Mouse (Mus musculus) liver, adult 2 months (tissue): ENCODE data around the gene Serpinb6b. TPM values are rescaled to one million over a fixed set of nuclear protein-coding genes. Genes with fewer than 3 reads are reported as not detected.
"Not testable (repeated sequence)": the region's sequence is repeated elsewhere in the genome, so short reads cannot be mapped to it uniquely, and the experiment has no call there.

Source experiments
- DNase-seq: peaks from one replicate; pipeline ENCODE4 v3.0.0-alpha.2; 2011; ENCODE audit warnings: low read depth, low spot score; ENCODE audit errors: extremely low read depth
- H3K27ac ChIP-seq: fragments of 200-500 bp; replicated peaks from 2 replicates; pipeline ENCODE4 v1.5.1; 2012; ENCODE audit warnings: low read depth, mild to moderate bottlenecking, control low read depth, inconsistent platforms, low read length; ENCODE audit not compliant: insufficient read depth
- H3K27me3 ChIP-seq: fragments of 200-500 bp; 2 replicates; pipeline ENCODE4 v1.6.1; 2012; ENCODE audit warnings: mild to moderate bottlenecking, moderate library complexity, low read length, inconsistent platforms; ENCODE audit not compliant: control insufficient read depth, insufficient read depth
- H3K36me3 ChIP-seq: fragments of 200-500 bp; 2 replicates; pipeline ENCODE4 v1.6.1; 2012; ENCODE audit warnings: low read length, inconsistent platforms; ENCODE audit not compliant: control insufficient read depth, insufficient read depth
- H3K4me1 ChIP-seq: fragments of 200-500 bp; 2 replicates; pipeline ENCODE4 v1.6.1; 2011; ENCODE audit warnings: low read length; ENCODE audit not compliant: control insufficient read depth, insufficient read depth
- H3K4me3 ChIP-seq: fragments of 200-500 bp; 2 replicates; pipeline ENCODE4 v1.5.1; 2011; ENCODE audit warnings: low read depth, mild to moderate bottlenecking, control low read depth, low read length, moderate library complexity; ENCODE audit not compliant: insufficient read depth
- H3K79me2 ChIP-seq: fragments of 200-500 bp; 2 replicates; pipeline ENCODE4 v1.6.1; 2012; ENCODE audit warnings: inconsistent platforms, mild to moderate bottlenecking, low read length, moderate library complexity; ENCODE audit not compliant: control insufficient read depth, insufficient read depth
- H3K9ac ChIP-seq: fragments of 200-500 bp; 2 replicates; pipeline ENCODE4 v1.6.1; 2012; ENCODE audit warnings: low read depth, mild to moderate bottlenecking, control low read depth, inconsistent platforms, low read length
- CTCF ChIP-seq: fragments of 200-500 bp; IDR thresholded peaks from 2 replicates; pipeline ENCODE4 v1.5.1; 2011; ENCODE audit warnings: low read depth, low read length, control low read depth
- POLR2A ChIP-seq: fragments of 200-500 bp; IDR thresholded peaks from 2 replicates; pipeline ENCODE4 v1.6.1; 2011; ENCODE audit warnings: low read length, control low read depth; ENCODE audit not compliant: insufficient read depth; ENCODE audit errors: extremely low read depth
- WGBS: fragments of 180-500 bp; shearing (Covaris S2); methylation state at CpG from one replicate; pipeline ENCODE4 v1.1.7; 2018; 5-methylcytosine and 5-hydroxymethylcytosine counted together
- polyA plus RNA-seq: library from polyadenylated mRNA; depleted of rRNA; stranded (reverse); fragments of >200 nt; gene quantifications from 2 replicates; pipeline ENCODE4 v1.2.3, GENCODE M21; 2012
- total RNA-seq: library from RNA; depleted of rRNA; stranded (reverse); fragments of >200 nt; gene quantifications from 2 replicates; pipeline ENCODE4 v1.2.3, GENCODE M21; 2014

Serpinb6b gene
- total and polyA plus RNA-seq, 2 experiments: 0.33 to 2.7 TPM

- no peaks in the 10 kb centered on the region for H3K27me3 ChIP-seq
- no peaks in the 10 kb centered on the region for H3K4me1 ChIP-seq
- H3K4me3 ChIP-seq: no peak overlapping the region
- no peak for TF ChIP-seq POLR2A
- no peak for TF ChIP-seq CTCF
- H3K9ac ChIP-seq: no peak overlapping the region
- 98% methylated on average over 2 of the region's 2 CpGs for WGBS
- DNase-seq: no peak
- no peaks in the 10 kb centered on the region for H3K79me2 ChIP-seq
- H3K27ac ChIP-seq: no peak overlapping the region
- no peaks in the 10 kb centered on the region for H3K36me3 ChIP-seq
These were observed 35.8 kb upstream of the Serpinb6b start for GRCm38 (mm10) chr13:32929107-32929750.

- 44% methylated on average over 1 of the region's 1 CpGs for WGBS
- H3K36me3 ChIP-seq: no peaks in the 10 kb centered on the region
- H3K27ac ChIP-seq: no peak overlapping the region
- peak; percentile 10 for DNase-seq
- no peaks in the 10 kb centered on the region for H3K79me2 ChIP-seq
- no peaks in the 10 kb centered on the region for H3K4me1 ChIP-seq
- TF ChIP-seq CTCF: no peak
- TF ChIP-seq POLR2A: no peak
- no peak overlapping the region for H3K9ac ChIP-seq
- H3K27me3 ChIP-seq: no peaks in the 10 kb centered on the region
- no peak overlapping the region for H3K4me3 ChIP-seq
These were observed 30.2 kb upstream of the Serpinb6b start for GRCm38 (mm10) chr13:32934706-32935381.

GRCm38 (mm10) chr13:32938275-32938674 lies 26.7 kb upstream of the Serpinb6b start:
- not testable (repeated sequence) for H3K79me2 ChIP-seq, H3K9ac ChIP-seq, DNase-seq, H3K4me3 ChIP-seq, H3K27ac ChIP-seq, H3K27me3 ChIP-seq, H3K36me3 ChIP-seq, H3K4me1 ChIP-seq
- WGBS: 77% methylated on average over 4 of the region's 4 CpGs

GRCm38 (mm10) chr13:32939191-32939590 lies 25.8 kb upstream of the Serpinb6b start:
- H3K79me2 ChIP-seq, H3K9ac ChIP-seq, H3K27me3 ChIP-seq, H3K27ac ChIP-seq, H3K4me3 ChIP-seq, DNase-seq, H3K36me3 ChIP-seq, H3K4me1 ChIP-seq: not testable (repeated sequence)
- 64% methylated on average over 3 of the region's 3 CpGs for WGBS

- WGBS: 56% methylated on average over 4 of the region's 4 CpGs
- Histone ChIP-seq H3K27me3 (no peaks in the 10 kb centered on the region), H3K9ac (no peak overlapping the region), H3K4me3 (no peak overlapping the region), H3K4me1 (no peaks in the 10 kb centered on the region), H3K36me3 (no peaks in the 10 kb centered on the region), H3K79me2 (no peaks in the 10 kb centered on the region), H3K27ac (no peak overlapping the region)
- DNase-seq: no peak
- no peak for TF ChIP-seq POLR2A
- TF ChIP-seq CTCF: no peak
These were observed 8.5 kb upstream of the Serpinb6b start for GRCm38 (mm10) chr13:32956537-32956936.

- Histone ChIP-seq H3K9ac (no peak overlapping the region), H3K4me3 (no peak overlapping the region), H3K4me1 (no peaks in the 10 kb centered on the region), H3K79me2 (no peaks in the 10 kb centered on the region), H3K36me3 (no peaks in the 10 kb centered on the region), H3K27ac (no peak overlapping the region), H3K27me3 (no peaks in the 10 kb centered on the region)
- no peak for TF ChIP-seq CTCF
- no peak for TF ChIP-seq POLR2A
- DNase-seq: no peak
- 81% methylated on average over 4 of the region's 4 CpGs for WGBS
These were observed 7.1 kb upstream of the Serpinb6b start for GRCm38 (mm10) chr13:32957917-32958316.

GRCm38 (mm10) chr13:32958521-32958920 lies 6.5 kb upstream of the Serpinb6b start:
- H3K27ac ChIP-seq, H3K4me1 ChIP-seq, H3K9ac ChIP-seq, H3K36me3 ChIP-seq, H3K27me3 ChIP-seq, H3K4me3 ChIP-seq, DNase-seq, H3K79me2 ChIP-seq: not testable (repeated sequence)
- 84% methylated on average over 7 of the region's 7 CpGs for WGBS
